8 mouse cellular contexts compared by ENCODE assay signal in the genomic region with DNA sequence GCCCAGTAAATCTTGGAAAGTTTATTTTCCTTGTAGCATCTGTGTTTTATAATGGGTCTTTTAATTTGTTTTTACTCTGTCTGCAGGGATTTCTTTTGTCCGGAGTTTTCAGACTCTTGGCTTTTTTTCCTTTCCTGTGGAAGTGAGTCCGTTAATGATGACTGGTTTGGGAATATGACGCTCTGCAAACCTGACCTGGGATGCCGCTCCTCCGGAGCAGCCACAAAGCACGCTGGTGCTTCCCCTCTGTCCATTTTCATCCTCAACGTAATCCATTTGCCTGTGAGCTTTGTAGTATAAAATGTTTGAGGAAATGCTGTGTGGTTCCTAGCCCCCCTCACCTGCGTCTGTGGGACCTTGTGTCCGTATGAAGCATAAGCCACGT.
DNase-seq lines count a peak whose midpoint lies in the region; ATAC-seq lines count a peak whose summit lies in the region.

No protein-coding gene starts in this region.

- peak; percentile 9 for DNase-seq in gastrocnemius, adult 18-20 months (ENCODE audit: low spot score)
- DNase-seq in gastrocnemius, adult 8-10 months (ENCODE audit: low spot score in 2 of 2) = no peak
- no peak for DNase-seq in lung, postnatal 4 days
- DNase-seq in kidney, postnatal 10 days = peak; percentile 31
- no peak for DNase-seq in thymus, postnatal 14 days
- DNase-seq in thymus, postnatal 25 days = no peak

- no peak for ATAC-seq in lung, embryonic 16.5 days (ENCODE audit: low read depth)
- ATAC-seq in stomach, embryonic 16.5 days (ENCODE audit: insufficient read depth, low FRiP score) = no peak

- no peaks in the 10 kb centered on the region for H3K9me3 ChIP-seq in lung, embryonic 16.5 days (ENCODE audit: control insufficient read depth, low read length)
- no peaks in the 10 kb centered on the region for H3K9me3 ChIP-seq in stomach, embryonic 16.5 days (replicated peaks; ENCODE audit: control insufficient read depth, low read length)

- peak overlapping the region; percentile 52 for H3K9ac ChIP-seq in lung, embryonic 16.5 days (ENCODE audit: low read length)
- H3K9ac ChIP-seq in stomach, embryonic 16.5 days (ENCODE audit: low read length) = no peak overlapping the region

- H3K27me3 ChIP-seq in lung, embryonic 16.5 days (ENCODE audit: control insufficient read depth, insufficient read depth, low read depth, low read length) = no peaks in the 10 kb centered on the region
- H3K27me3 ChIP-seq in stomach, embryonic 16.5 days (ENCODE audit: control insufficient read depth, insufficient read depth, low read length) = no peaks in the 10 kb centered on the region

- peak overlapping the region; percentile 36 for H3K4me2 ChIP-seq in lung, embryonic 16.5 days (ENCODE audit: low read depth, low read length)
- H3K4me2 ChIP-seq in stomach, embryonic 16.5 days (ENCODE audit: low read depth, low read length) = peak overlapping the region; percentile 30; the same call in 1 of the 2 replicates

- H3K4me3 ChIP-seq in lung, embryonic 16.5 days (ENCODE audit: low read length) = no peak overlapping the region
- H3K4me3 ChIP-seq in stomach, embryonic 16.5 days (replicated peaks; ENCODE audit: low read length) = no peak overlapping the region

- H3K27ac ChIP-seq in lung, embryonic 16.5 days (ENCODE audit: low read length) = peak overlapping the region; percentile 97
- H3K27ac ChIP-seq in stomach, embryonic 16.5 days (ENCODE audit: low read length) = no peak overlapping the region

- 26% methylated on average over 10 of the region's 10 CpGs for WGBS in lung, embryonic 16.5 days
- 35% methylated on average over 10 of the region's 10 CpGs for WGBS in stomach, embryonic 16.5 days

- H3K36me3 ChIP-seq in lung, embryonic 16.5 days (ENCODE audit: control insufficient read depth, insufficient read depth, low read length) = no peaks in the 10 kb centered on the region
- no peaks in the 10 kb centered on the region for H3K36me3 ChIP-seq in stomach, embryonic 16.5 days (ENCODE audit: control insufficient read depth, insufficient read depth, low read length)

- peaks cover 36% of the 10 kb centered on the region for H3K4me1 ChIP-seq in lung, embryonic 16.5 days (replicated peaks; ENCODE audit: control insufficient read depth, insufficient read depth, low read length)
- H3K4me1 ChIP-seq in stomach, embryonic 16.5 days (ENCODE audit: control insufficient read depth, insufficient read depth, low read length) = peaks cover 29% of the 10 kb centered on the region

Comparison
In these comparisons a context has a peak if more than half of its experiments do, and no peak if none do; other contexts are left out.
1. DNase-seq: peak in gastrocnemius, adult 18-20 months (single experiment) and kidney, postnatal 10 days (single experiment); none in gastrocnemius, adult 8-10 months (0 of 2), lung, postnatal 4 days (0 of 2), thymus, postnatal 14 days (single experiment) and thymus, postnatal 25 days (single experiment).